Mouse (Mus musculus): Measurements from ENCODE around the gene Olfr849.

The Olfr849 gene

GRCm38 (mm10) chr9:19439966-19440365, at the start of gene Olfr849:
Gene Olfr849, plus strand, starts transcription at chr9:19440266.
- DNase-seq (ENCODE audit: low spot score in 2 of 2): no peak

GRCm38 (mm10) chr9:19478148-19478547, 38.1 kb downstream of the Olfr849 start, which contains the start of gene Olfr850:
Gene Olfr850, minus strand, starts transcription at chr9:19478248.
- DNase-seq (ENCODE audit: low spot score in 2 of 2): no peak

GRCm38 (mm10) chr9:19492995-19493394, 52.9 kb downstream of the Olfr849 start, which contains the start of gene Olfr851:
Gene Olfr851, plus strand, starts transcription at chr9:19493295.
- no peak for DNase-seq (ENCODE audit: low spot score in 2 of 2)
